ENCODE assay signal across 21 mouse cellular contexts in genomic region chr3:120748513-120748912, GRCm38 (mm10).
DNase-seq lines count a peak whose midpoint lies in the region; ATAC-seq and TF ChIP-seq lines count a peak whose summit lies in the region.
"Had no signal": no experiment of that assay in that cellular context is flagged by ENCODE, and none has a peak within 500 bp of the region (broad histone marks: within the 10 kb centered on the region; RNA-seq: fewer than 3 reads in every experiment).

No protein-coding gene starts in this region.

- H3K36me3 ChIP-seq in midbrain, postnatal 0 days (ENCODE audit: insufficient read depth, low read length) = no peaks in the 10 kb centered on the region
- no peaks in the 10 kb centered on the region for H3K36me3 ChIP-seq in midbrain, embryonic 11.5 days (ENCODE audit: control insufficient read depth, insufficient read depth, low read length)
- H3K36me3 ChIP-seq in hindbrain, embryonic 14.5 days (replicated peaks; ENCODE audit: control insufficient read depth, insufficient read depth) = no peaks in the 10 kb centered on the region
- H3K36me3 ChIP-seq in neural tube, embryonic 14.5 days (ENCODE audit: control insufficient read depth, insufficient read depth, low read length) = no peaks in the 10 kb centered on the region
- H3K36me3 ChIP-seq: embryonic facial prominence, embryonic 13.5 days; forebrain, embryonic 12.5 days; heart, embryonic 12.5 days; hindbrain, embryonic 15.5 days had no signal

- no peaks in the 10 kb centered on the region for H3K9me3 ChIP-seq in midbrain, postnatal 0 days (ENCODE audit: low read length)
- peaks cover 2% of the 10 kb centered on the region; the same call in 1 of the 2 replicates for H3K9me3 ChIP-seq in midbrain, embryonic 11.5 days (ENCODE audit: control insufficient read depth, low read length)
- H3K9me3 ChIP-seq in hindbrain, embryonic 14.5 days (ENCODE audit: control insufficient read depth, low read length) = no peaks in the 10 kb centered on the region
- no peaks in the 10 kb centered on the region for H3K9me3 ChIP-seq in neural tube, embryonic 14.5 days (ENCODE audit: control insufficient read depth, low read length)
- H3K9me3 ChIP-seq: embryonic facial prominence, embryonic 13.5 days; forebrain, embryonic 12.5 days; heart, embryonic 12.5 days; hindbrain, embryonic 15.5 days had no signal

- no peak for TF ChIP-seq CTCF in midbrain, postnatal 0 days (IDR thresholded peaks at IDR 0.05)

- peak; percentile 37 for DNase-seq in midbrain, postnatal 0 days (ENCODE audit: low spot score)
- DNase-seq in midbrain, embryonic 11.5 days (ENCODE audit: low spot score, missing footprints) = no peak
- peak; percentile 40 for DNase-seq in embryo, embryonic 10.5 days (ENCODE audit: low spot score)
- DNase-seq in hindbrain, embryonic 14.5 days (ENCODE audit: low spot score) = peak; percentile 49
- DNase-seq in kidney, postnatal 4 days = no peak
- no peak for DNase-seq in frontal cortex, postnatal 25 days (ENCODE audit: low spot score in 2 of 2)
- DNase-seq: adrenal gland, adult 2 months; adrenal gland, postnatal 25 days; cerebellum, adult 11 months; cerebellum, adult 8-10 months; cerebellum, postnatal 25 days; gastrocnemius, adult 2 months; gastrocnemius, postnatal 25 days; kidney, adult 11 months had no signal

- H3K9ac ChIP-seq in midbrain, postnatal 0 days (replicated peaks; ENCODE audit: low read length, poor library complexity, severe bottlenecking) = no peak overlapping the region
- no peak overlapping the region for H3K9ac ChIP-seq in midbrain, embryonic 11.5 days (ENCODE audit: low read length)
- no peak overlapping the region for H3K9ac ChIP-seq in hindbrain, embryonic 14.5 days
- no peak overlapping the region for H3K9ac ChIP-seq in neural tube, embryonic 14.5 days (replicated peaks; ENCODE audit: low read depth, low read length)
- H3K9ac ChIP-seq: embryonic facial prominence, embryonic 13.5 days; forebrain, embryonic 12.5 days; heart, embryonic 12.5 days; hindbrain, embryonic 15.5 days had no signal

- H3K4me1 ChIP-seq in midbrain, postnatal 0 days (ENCODE audit: insufficient read depth, low read length) = no peaks in the 10 kb centered on the region
- H3K4me1 ChIP-seq in midbrain, embryonic 11.5 days (ENCODE audit: control insufficient read depth, insufficient read depth, low read length) = no peaks in the 10 kb centered on the region
- H3K4me1 ChIP-seq in hindbrain, embryonic 14.5 days (replicated peaks; ENCODE audit: control insufficient read depth, insufficient read depth, low read length) = no peaks in the 10 kb centered on the region
- H3K4me1 ChIP-seq in neural tube, embryonic 14.5 days (ENCODE audit: control insufficient read depth, insufficient read depth, low read length) = no peaks in the 10 kb centered on the region
- H3K4me1 ChIP-seq: embryonic facial prominence, embryonic 13.5 days; forebrain, embryonic 12.5 days; heart, embryonic 12.5 days; hindbrain, embryonic 15.5 days had no signal

- no peak overlapping the region for H3K27ac ChIP-seq in midbrain, postnatal 0 days (ENCODE audit: low read depth, low read length)
- no peak overlapping the region for H3K27ac ChIP-seq in midbrain, embryonic 11.5 days (ENCODE audit: low read depth, low read length)
- H3K27ac ChIP-seq in hindbrain, embryonic 14.5 days = no peak overlapping the region
- no peak overlapping the region for H3K27ac ChIP-seq in neural tube, embryonic 14.5 days (ENCODE audit: low read depth, low read length)
- H3K27ac ChIP-seq: embryonic facial prominence, embryonic 13.5 days; forebrain, embryonic 12.5 days; gastrocnemius, adult 2 months; hindbrain, embryonic 15.5 days had no signal

- no peak overlapping the region for H3K4me3 ChIP-seq in midbrain, postnatal 0 days (ENCODE audit: low read depth, low read length)
- H3K4me3 ChIP-seq in midbrain, embryonic 11.5 days (ENCODE audit: low read depth, low read length) = no peak overlapping the region
- no peak overlapping the region for H3K4me3 ChIP-seq in hindbrain, embryonic 14.5 days (replicated peaks; ENCODE audit: low read length)
- no peak overlapping the region for H3K4me3 ChIP-seq in neural tube, embryonic 14.5 days (ENCODE audit: low read depth, low read length)
- H3K4me3 ChIP-seq: embryonic facial prominence, embryonic 13.5 days; forebrain, embryonic 12.5 days; gastrocnemius, adult 2 months; heart, embryonic 12.5 days; hindbrain, embryonic 15.5 days had no signal

- no peak for ATAC-seq in midbrain, postnatal 0 days (ENCODE audit: low FRiP score)
- no peak for ATAC-seq in midbrain, embryonic 11.5 days (ENCODE audit: low FRiP score)
- ATAC-seq in hindbrain, embryonic 14.5 days (ENCODE audit: low FRiP score) = peak; percentile 27; the same call in 1 of the 2 replicates
- ATAC-seq in neural tube, embryonic 14.5 days (ENCODE audit: low read depth) = peak; percentile 77
- ATAC-seq: forebrain, embryonic 16.5 days had no signal

- no peak overlapping the region for H3K4me2 ChIP-seq in midbrain, postnatal 0 days (ENCODE audit: low read depth, low read length, poor library complexity, severe bottlenecking)
- H3K4me2 ChIP-seq in midbrain, embryonic 11.5 days = no peak overlapping the region
- no peak overlapping the region for H3K4me2 ChIP-seq in hindbrain, embryonic 14.5 days (replicated peaks)
- no peak overlapping the region for H3K4me2 ChIP-seq in neural tube, embryonic 14.5 days (ENCODE audit: low read depth, low read length)
- H3K4me2 ChIP-seq: embryonic facial prominence, embryonic 13.5 days; forebrain, embryonic 12.5 days; heart, embryonic 12.5 days; hindbrain, embryonic 15.5 days had no signal

- 76% methylated on average over 4 of the region's 4 CpGs for WGBS in midbrain, postnatal 0 days
- 75% methylated on average over 4 of the region's 4 CpGs for WGBS in midbrain, embryonic 11.5 days
- 52% methylated on average over 4 of the region's 4 CpGs for WGBS in hindbrain, embryonic 14.5 days
- WGBS in neural tube, embryonic 14.5 days = 46% methylated on average over 4 of the region's 4 CpGs

- H3K27me3 ChIP-seq in midbrain, postnatal 0 days (ENCODE audit: insufficient read depth, low read length) = no peaks in the 10 kb centered on the region
- H3K27me3 ChIP-seq in midbrain, embryonic 11.5 days (ENCODE audit: control insufficient read depth, insufficient read depth, low read length) = no peaks in the 10 kb centered on the region
- H3K27me3 ChIP-seq in hindbrain, embryonic 14.5 days (ENCODE audit: control insufficient read depth, insufficient read depth, low read length) = no peaks in the 10 kb centered on the region
- H3K27me3 ChIP-seq in neural tube, embryonic 14.5 days (ENCODE audit: control insufficient read depth, insufficient read depth, low read length) = no peaks in the 10 kb centered on the region
- H3K27me3 ChIP-seq: CH12.LX; embryonic facial prominence, embryonic 13.5 days; forebrain, embryonic 12.5 days; heart, embryonic 12.5 days; hindbrain, embryonic 15.5 days had no signal

Comparison
In these comparisons a context has a peak if more than half of its experiments do, and no peak if none do; other contexts are left out.
1. DNase-seq: peak in midbrain, postnatal 0 days (single experiment), embryo, embryonic 10.5 days (single experiment) and hindbrain, embryonic 14.5 days (single experiment); none in midbrain, embryonic 11.5 days (single experiment), kidney, postnatal 4 days (0 of 2) and frontal cortex, postnatal 25 days (0 of 2).
2. ATAC-seq: peak in hindbrain, embryonic 14.5 days (single experiment) and neural tube, embryonic 14.5 days (single experiment); none in midbrain, postnatal 0 days (single experiment) and midbrain, embryonic 11.5 days (single experiment).